Mouse (Mus musculus): ENCODE data around the gene Erbb4. TPM values are rescaled to one million over a fixed set of nuclear protein-coding genes. Genes with fewer than 3 reads are reported as not detected.

Erbb4 gene
- polyA plus RNA-seq, 1 experiment from 2014 or later: 9.8 TPM

DNA sequence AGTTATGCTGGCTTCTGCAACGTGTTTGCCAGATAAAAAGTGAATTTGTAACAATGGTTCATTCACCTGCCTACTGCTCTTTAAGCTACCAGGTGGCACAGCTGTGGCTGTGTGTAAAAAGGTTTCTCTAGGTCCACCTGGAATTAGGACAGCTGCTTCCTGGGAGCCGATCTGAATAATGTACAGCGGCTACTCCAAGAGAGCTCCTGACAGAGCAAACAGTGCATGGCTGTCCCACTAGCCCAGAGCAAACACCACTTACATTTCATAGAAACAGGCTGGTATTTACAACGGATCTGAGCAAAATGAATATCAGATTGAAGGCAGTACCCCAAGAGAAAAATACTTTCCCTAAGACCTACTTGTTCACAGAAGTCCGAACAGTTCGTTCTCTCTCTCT is 1058.0 kb downstream of the Erbb4 start:
- H3K4me1 ChIP-seq: 0 out of 2 replicates have a peak, but pooled peaks cover 6% of the 10 kb centered on the region
- no peak overlapping the region for H3K4me3 ChIP-seq
- DNase-seq (ENCODE audit: low spot score): no peak
- H3K27me3 ChIP-seq (ENCODE audit: insufficient read depth, poor library complexity, severe bottlenecking): no peaks in the 10 kb centered on the region
- no peak overlapping the region for H3K27ac ChIP-seq
- H3K36me3 ChIP-seq: no peaks in the 10 kb centered on the region
- WGBS: 76% methylated on average over 6 of the region's 6 CpGs
- no peaks in the 10 kb centered on the region for H3K9me3 ChIP-seq

DNA sequence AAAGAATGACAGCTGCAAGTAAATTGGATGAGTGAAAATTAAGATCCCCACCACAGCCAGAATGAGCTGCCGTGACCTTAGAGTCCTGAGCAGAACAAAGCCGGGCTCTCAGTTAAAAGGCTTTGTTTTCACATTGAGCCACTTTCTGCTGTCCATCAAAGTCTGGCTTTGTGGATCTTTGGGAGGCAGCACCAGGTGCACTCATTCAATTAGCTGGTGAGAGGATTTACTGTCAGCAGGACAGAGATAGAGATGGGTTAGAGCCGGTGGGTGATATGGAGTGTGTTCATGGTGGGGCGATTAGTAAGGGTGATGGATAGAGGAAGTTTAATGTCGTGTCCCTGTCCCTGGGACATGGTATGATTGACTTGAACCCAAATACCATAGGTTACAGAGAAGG is 1060.7 kb downstream of the Erbb4 start:
- Histone ChIP-seq H3K4me1 (0 out of 2 replicates have a peak, but pooled peaks cover 6% of the 10 kb centered on the region), H3K4me3 (peak overlapping the region; percentile 54), H3K27me3 (ENCODE audit: insufficient read depth, poor library complexity, severe bottlenecking) (no peaks in the 10 kb centered on the region), H3K9me3 (no peaks in the 10 kb centered on the region), H3K36me3 (no peaks in the 10 kb centered on the region), H3K27ac (no peak overlapping the region)
- no peak for DNase-seq (ENCODE audit: low spot score)
- 4% methylated on average over 5 of the region's 5 CpGs for WGBS

DNA sequence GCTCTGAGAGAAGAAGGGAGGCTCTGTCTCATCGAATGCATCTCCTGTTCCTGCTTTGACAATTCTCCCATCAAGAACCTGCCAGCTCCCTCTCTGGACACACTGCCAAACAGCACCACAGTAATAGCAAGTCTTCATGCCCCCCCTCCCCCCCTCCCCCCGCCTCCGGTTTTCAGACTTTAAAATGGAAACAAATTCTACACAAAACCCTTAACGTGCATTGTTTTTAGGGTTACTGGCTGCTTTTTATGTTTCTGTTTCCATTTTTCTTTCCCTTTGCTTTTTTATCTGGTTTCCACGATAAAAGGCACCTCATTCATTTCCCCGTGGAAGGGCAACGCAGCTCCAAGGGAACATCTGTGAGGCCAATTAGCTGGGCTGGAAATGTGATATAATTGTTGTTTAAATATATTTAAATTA is 1061.3 kb downstream of the Erbb4 start:
- no peaks in the 10 kb centered on the region for H3K9me3 ChIP-seq
- H3K27me3 ChIP-seq (ENCODE audit: insufficient read depth, poor library complexity, severe bottlenecking): no peaks in the 10 kb centered on the region
- no peak overlapping the region for H3K27ac ChIP-seq
- H3K4me3 ChIP-seq: peak overlapping the region; percentile 54
- H3K4me1 ChIP-seq: 0 out of 2 replicates have a peak, but pooled peaks cover 6% of the 10 kb centered on the region
- DNase-seq (ENCODE audit: low spot score): no peak
- 11% methylated on average over 7 of the region's 7 CpGs for WGBS
- H3K36me3 ChIP-seq: no peaks in the 10 kb centered on the region

DNA sequence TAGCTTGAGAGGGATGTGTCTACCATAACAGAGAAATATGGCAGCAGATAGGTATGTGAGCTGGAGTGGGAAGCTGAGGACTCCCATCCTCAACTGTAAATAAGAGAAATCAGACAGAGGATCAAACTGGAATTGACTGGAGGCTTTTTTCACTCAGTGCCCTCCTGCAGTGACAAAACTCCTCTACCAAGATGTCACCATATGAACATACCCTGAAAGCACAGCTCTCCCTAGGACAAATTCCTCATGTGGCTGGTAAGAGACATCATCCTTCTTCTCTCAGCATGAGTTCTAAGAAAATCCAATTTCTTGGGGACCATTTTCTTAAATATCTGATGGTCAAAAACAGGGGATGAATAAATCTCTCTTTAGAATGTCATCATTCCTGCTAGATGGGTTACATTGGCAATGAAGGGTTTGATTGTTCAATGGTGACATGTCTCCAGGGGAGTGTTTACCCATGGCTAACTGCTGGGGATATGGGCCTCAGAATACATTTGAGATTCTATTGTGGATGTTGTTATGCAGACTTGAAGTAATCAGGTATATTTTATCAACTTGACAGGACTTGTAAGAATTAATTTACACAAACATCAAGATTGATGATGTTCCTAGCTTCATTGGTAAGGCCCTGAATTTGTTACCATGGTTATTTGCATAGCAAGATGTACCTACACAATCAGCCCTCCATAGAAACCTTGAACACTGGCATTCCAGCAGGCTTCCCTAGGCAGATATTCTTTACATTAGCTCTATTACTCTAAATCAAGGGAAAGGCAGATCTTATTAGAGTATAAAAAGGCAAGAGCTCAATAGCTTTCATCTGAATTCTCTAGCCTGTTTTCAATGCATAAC is 1083.5 kb downstream of the Erbb4 start:
- H3K4me1 ChIP-seq: no peaks in the 10 kb centered on the region
- DNase-seq (ENCODE audit: low spot score): no peak
- H3K9me3 ChIP-seq: no peaks in the 10 kb centered on the region
- H3K4me3 ChIP-seq: no peak overlapping the region
- H3K36me3 ChIP-seq: no peaks in the 10 kb centered on the region
- no peaks in the 10 kb centered on the region for H3K27me3 ChIP-seq (ENCODE audit: insufficient read depth, poor library complexity, severe bottlenecking)
- H3K27ac ChIP-seq: no peak overlapping the region

DNA sequence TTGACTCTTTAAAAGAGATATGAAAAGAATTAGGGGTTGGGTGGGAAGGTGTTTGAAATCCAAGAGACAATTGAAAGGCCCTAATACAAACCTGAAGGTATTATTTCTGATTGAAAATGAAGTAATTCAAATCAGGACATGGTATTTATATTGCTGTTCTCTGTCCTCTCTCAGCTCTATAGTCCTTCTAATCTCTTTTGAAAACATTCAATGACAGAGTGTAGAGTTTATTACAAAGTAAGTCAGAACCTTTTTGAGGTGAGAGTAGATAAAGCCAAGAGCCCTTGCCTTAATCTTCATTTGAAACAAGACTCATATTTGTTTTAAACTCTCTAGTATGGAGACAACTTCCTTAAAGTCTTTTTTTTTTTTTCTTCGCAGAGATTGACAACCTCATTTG is 1087.8 kb downstream of the Erbb4 start:
- Histone ChIP-seq H3K9me3 (no peaks in the 10 kb centered on the region), H3K27me3 (ENCODE audit: insufficient read depth, poor library complexity, severe bottlenecking) (no peaks in the 10 kb centered on the region), H3K4me3 (no peak overlapping the region), H3K4me1 (no peaks in the 10 kb centered on the region), H3K27ac (no peak overlapping the region), H3K36me3 (no peaks in the 10 kb centered on the region)
- 91% methylated on average over 1 of the region's 1 CpGs for WGBS
- no peak for DNase-seq (ENCODE audit: low spot score)

DNA sequence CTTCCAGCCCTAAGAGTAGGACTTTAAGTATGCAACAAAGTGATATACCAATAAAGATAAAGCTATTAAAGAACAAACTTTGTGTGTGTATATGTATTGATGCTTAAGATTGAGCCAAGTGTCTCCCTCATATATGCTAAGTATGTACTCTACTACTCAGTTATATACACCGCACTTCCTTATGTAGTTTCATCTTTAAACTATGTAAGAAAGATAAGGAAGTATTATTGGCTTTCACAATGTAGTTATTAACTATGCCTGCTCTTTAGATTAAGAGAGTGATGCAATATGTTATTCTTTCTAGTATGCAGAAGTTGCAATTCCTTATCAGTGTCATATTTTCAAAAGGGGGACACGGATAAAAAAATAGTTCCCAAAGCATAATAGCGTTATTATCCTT is 1088.2 kb downstream of the Erbb4 start:
- Histone ChIP-seq H3K4me1 (no peaks in the 10 kb centered on the region), H3K4me3 (no peak overlapping the region), H3K27ac (no peak overlapping the region), H3K9me3 (no peaks in the 10 kb centered on the region), H3K36me3 (no peaks in the 10 kb centered on the region), H3K27me3 (ENCODE audit: insufficient read depth, poor library complexity, severe bottlenecking) (no peaks in the 10 kb centered on the region)
- no peak for DNase-seq (ENCODE audit: low spot score)
- 85% methylated on average over 3 of the region's 3 CpGs for WGBS
